Mouse (Mus musculus): Measurements from ENCODE around the gene Gprc5c. TPM values are rescaled to one million over a fixed set of nuclear protein-coding genes. Genes with fewer than 3 reads are reported as not detected.

Gene Gprc5c
- polyA plus RNA-seq, 1 experiment from 2014 or later = 2.3 TPM

DNA sequence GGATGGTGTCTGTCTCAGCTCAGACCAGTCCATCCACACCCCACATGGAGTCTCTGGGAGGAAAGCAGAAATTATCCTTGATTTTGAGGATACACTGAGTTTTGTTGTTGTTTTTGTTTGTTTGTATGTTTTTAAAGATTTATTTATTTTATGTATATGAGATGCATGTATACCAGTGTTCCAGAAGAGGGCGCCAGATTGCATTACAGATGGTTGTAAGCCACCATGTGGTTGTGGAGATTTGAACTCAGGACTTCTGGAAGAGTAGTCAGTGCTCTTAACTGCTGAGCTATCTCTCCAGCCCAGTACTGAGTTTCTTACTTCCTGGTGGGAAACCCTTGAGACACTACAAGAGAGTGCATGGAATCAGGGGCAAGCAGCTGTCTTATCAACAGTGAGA lies 41.6 kb upstream of the Gprc5c start:
- no peaks in the 10 kb centered on the region for H3K9me3 ChIP-seq (ENCODE audit: control insufficient read depth)
- H3K9ac ChIP-seq (ENCODE audit: low read depth, low read length) = no peak overlapping the region
- H3K27me3 ChIP-seq (replicated peaks; ENCODE audit: control insufficient read depth, insufficient read depth, low read length) = no peaks in the 10 kb centered on the region
- peak; percentile 46 for TF ChIP-seq CTCF (IDR thresholded peaks at IDR 0.05; ENCODE audit: low read depth)
- H3K4me2 ChIP-seq (replicated peaks; ENCODE audit: low read depth) = no peak overlapping the region
- ATAC-seq = no peak
- H3K4me1 ChIP-seq (replicated peaks; ENCODE audit: control insufficient read depth, insufficient read depth, low read length) = no peaks in the 10 kb centered on the region
- no peak overlapping the region for H3K4me3 ChIP-seq (ENCODE audit: low read depth, low read length)
- no peak overlapping the region for H3K27ac ChIP-seq (ENCODE audit: low read depth, low read length)
- WGBS = 72% methylated on average over 1 of the region's 1 CpGs
- H3K36me3 ChIP-seq (ENCODE audit: control insufficient read depth, insufficient read depth) = no peaks in the 10 kb centered on the region

DNA sequence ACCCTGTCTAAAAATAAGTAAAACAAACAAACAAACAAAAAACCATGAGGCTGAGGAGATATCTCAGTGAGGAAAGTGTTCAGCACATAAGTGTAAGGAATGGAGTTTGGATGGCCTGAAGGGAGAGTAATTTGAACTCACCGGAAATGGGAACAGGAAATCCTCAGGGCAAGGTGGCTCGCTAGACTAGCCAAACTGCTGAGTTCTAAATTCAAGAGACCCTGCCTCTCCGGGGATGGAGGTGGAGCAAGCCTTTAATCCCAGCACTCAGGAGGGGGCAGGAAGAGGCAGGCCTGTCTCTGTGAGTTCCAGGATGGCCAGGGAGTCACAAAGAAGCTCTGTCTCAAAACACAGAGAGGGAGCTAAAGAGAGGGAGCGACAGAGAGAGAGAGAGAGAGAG lies 40.6 kb upstream of the Gprc5c start:
- Histone ChIP-seq H3K4me3 (ENCODE audit: low read depth, low read length) (no peak overlapping the region), H3K4me1 (replicated peaks; ENCODE audit: control insufficient read depth, insufficient read depth, low read length) (no peaks in the 10 kb centered on the region), H3K4me2 (replicated peaks; ENCODE audit: low read depth) (no peak overlapping the region), H3K9me3 (ENCODE audit: control insufficient read depth) (no peaks in the 10 kb centered on the region), H3K27me3 (replicated peaks; ENCODE audit: control insufficient read depth, insufficient read depth, low read length) (no peaks in the 10 kb centered on the region), H3K36me3 (ENCODE audit: control insufficient read depth, insufficient read depth) (no peaks in the 10 kb centered on the region), H3K27ac (ENCODE audit: low read depth, low read length) (no peak overlapping the region), H3K9ac (ENCODE audit: low read depth, low read length) (no peak overlapping the region)
- no peak for ATAC-seq
- WGBS = 43% methylated on average over 4 of the region's 4 CpGs
- no peak for TF ChIP-seq CTCF (IDR thresholded peaks at IDR 0.05; ENCODE audit: low read depth)

DNA sequence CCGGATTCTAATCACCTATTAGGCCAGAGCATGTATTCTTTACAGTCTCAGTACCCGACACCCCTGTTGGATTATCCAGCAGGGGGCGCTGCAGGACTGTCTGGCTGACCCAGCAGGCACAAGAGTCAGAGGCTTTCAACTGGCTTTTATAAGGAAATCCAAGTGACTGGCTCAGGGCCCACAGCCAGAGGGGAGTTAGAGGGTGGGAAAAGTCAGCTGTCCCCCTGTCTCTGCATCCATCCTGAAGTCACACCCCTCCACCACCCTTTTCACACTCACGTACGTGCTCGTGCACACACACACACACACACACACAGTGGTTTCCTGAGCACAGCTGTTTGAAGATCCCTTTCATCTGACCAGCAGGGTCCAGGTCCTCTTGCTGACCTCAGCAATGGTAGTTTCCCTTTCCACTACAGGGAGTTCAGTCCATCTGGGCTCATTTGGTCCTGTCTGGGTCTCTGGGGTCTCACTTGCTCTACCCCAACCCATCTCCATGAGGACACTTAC lies 38.2 kb upstream of the Gprc5c start:
- no peaks in the 10 kb centered on the region for H3K4me1 ChIP-seq (replicated peaks; ENCODE audit: control insufficient read depth, insufficient read depth, low read length)

DNA sequence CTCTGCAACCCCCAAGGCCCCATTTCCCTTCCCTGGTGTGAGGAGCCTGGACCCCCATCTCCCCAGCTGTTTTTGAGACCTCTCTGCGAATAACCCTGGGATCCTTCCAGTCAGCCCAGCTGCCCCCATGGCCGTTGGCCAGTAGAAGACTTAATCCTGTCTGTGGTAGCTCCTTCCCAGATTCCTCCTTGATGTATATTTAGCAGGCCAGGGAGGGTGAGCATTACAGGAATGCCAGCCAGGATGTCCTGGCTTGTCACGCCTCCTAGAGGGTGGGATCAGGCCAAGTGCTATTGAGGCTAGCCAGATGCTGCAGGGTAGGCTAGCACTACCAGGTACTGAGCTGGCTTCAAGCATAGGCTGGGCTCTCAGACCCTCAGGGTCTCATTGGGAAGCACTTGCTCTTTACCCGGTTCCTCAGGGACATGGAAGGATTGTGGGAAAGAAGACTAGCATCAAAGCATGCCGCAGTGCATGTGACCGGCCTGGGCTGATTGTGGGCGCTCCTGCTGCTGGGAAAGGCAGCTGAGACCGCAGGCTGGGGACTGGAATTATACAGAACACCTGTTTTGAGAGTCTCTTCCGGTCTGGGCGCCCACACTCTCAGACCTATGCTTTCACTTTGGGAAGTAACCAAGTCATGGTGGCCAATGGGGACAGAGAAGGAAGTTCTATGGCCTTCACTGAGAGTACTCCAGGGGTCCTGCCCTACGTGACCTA lies 35.9 kb upstream of the Gprc5c start:
- WGBS = 79% methylated on average over 11 of the region's 11 CpGs

More for the DNA sequence above, 38.2 kb upstream of the Gprc5c start:
- TF ChIP-seq CTCF (IDR thresholded peaks at IDR 0.05; ENCODE audit: low read depth) = peak; percentile 97
- no peak overlapping the region for H3K9ac ChIP-seq (ENCODE audit: low read depth, low read length)
- no peak; the same call in 1 of the 2 replicates for ATAC-seq
- no peak overlapping the region for H3K27ac ChIP-seq (ENCODE audit: low read depth, low read length)
- no peaks in the 10 kb centered on the region for H3K27me3 ChIP-seq (replicated peaks; ENCODE audit: control insufficient read depth, insufficient read depth, low read length)
- WGBS = 11% methylated on average over 6 of the region's 6 CpGs
- no peak overlapping the region for H3K4me2 ChIP-seq (replicated peaks; ENCODE audit: low read depth)
- H3K36me3 ChIP-seq (ENCODE audit: control insufficient read depth, insufficient read depth) = no peaks in the 10 kb centered on the region
- H3K9me3 ChIP-seq (ENCODE audit: control insufficient read depth) = no peaks in the 10 kb centered on the region
- H3K4me3 ChIP-seq (ENCODE audit: low read depth, low read length) = no peak overlapping the region

DNA sequence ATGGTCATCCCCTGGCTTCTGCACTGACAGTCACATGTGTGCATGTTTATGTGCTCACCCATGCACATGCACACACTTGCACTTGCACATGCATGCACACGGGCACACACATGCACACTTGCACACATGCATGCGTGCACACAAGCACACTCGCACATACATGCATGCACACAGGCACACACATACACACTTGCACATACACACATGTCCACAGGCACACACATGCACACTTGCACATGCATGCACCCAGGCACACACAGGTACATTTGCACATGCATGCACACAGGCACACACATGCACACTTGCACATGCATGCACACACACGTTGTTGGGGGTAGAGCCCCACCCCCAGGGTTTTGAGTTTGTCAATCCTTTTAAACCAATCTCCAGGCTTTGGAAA lies 34.0 kb upstream of the Gprc5c start:
- Histone ChIP-seq H3K36me3 (ENCODE audit: control insufficient read depth, insufficient read depth) (no peaks in the 10 kb centered on the region), H3K9ac (ENCODE audit: low read depth, low read length) (no peak overlapping the region), H3K4me3 (ENCODE audit: low read depth, low read length) (no peak overlapping the region), H3K4me1 (replicated peaks; ENCODE audit: control insufficient read depth, insufficient read depth, low read length) (no peaks in the 10 kb centered on the region), H3K27me3 (replicated peaks; ENCODE audit: control insufficient read depth, insufficient read depth, low read length) (no peaks in the 10 kb centered on the region), H3K9me3 (ENCODE audit: control insufficient read depth) (no peaks in the 10 kb centered on the region), H3K27ac (ENCODE audit: low read depth, low read length) (no peak overlapping the region), H3K4me2 (replicated peaks; ENCODE audit: low read depth) (no peak overlapping the region)
- TF ChIP-seq CTCF (IDR thresholded peaks at IDR 0.05; ENCODE audit: low read depth) = no peak
- ATAC-seq = no peak
- 88% methylated on average over 4 of the region's 4 CpGs for WGBS

More for the DNA sequence above, 35.9 kb upstream of the Gprc5c start:
- Histone ChIP-seq H3K4me3 (ENCODE audit: low read depth, low read length) (no peak overlapping the region), H3K4me2 (replicated peaks; ENCODE audit: low read depth) (no peak overlapping the region), H3K27me3 (replicated peaks; ENCODE audit: control insufficient read depth, insufficient read depth, low read length) (no peaks in the 10 kb centered on the region), H3K27ac (ENCODE audit: low read depth, low read length) (no peak overlapping the region), H3K9me3 (ENCODE audit: control insufficient read depth) (no peaks in the 10 kb centered on the region), H3K9ac (ENCODE audit: low read depth, low read length) (no peak overlapping the region), H3K36me3 (ENCODE audit: control insufficient read depth, insufficient read depth) (no peaks in the 10 kb centered on the region), H3K4me1 (replicated peaks; ENCODE audit: control insufficient read depth, insufficient read depth, low read length) (no peaks in the 10 kb centered on the region)
- ATAC-seq = no peak
- TF ChIP-seq CTCF (IDR thresholded peaks at IDR 0.05; ENCODE audit: low read depth) = no peak

DNA sequence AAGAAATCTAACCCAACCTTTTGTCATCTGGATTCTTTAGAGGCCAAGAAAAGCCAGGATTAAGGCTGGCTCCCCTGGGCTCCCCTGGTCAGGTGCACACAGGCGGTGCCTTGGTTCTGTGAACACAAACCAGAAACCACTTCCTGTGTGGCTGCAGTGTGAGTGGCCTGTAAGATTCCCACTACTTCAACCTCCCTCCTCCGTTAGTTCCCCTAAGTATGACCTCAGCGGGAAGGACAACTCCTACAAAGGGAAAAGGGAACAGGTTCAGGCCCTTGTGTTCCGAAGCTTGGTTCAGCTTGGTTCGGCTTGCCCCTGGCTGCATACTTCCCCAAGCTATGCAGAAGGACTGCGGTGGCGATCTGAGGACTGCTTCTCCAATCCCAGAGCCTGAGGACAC lies 32.8 kb upstream of the Gprc5c start:
- Histone ChIP-seq H3K9me3 (ENCODE audit: control insufficient read depth) (no peaks in the 10 kb centered on the region), H3K4me1 (replicated peaks; ENCODE audit: control insufficient read depth, insufficient read depth, low read length) (no peaks in the 10 kb centered on the region), H3K27ac (ENCODE audit: low read depth, low read length) (no peak overlapping the region), H3K9ac (ENCODE audit: low read depth, low read length) (no peak overlapping the region), H3K27me3 (replicated peaks; ENCODE audit: control insufficient read depth, insufficient read depth, low read length) (no peaks in the 10 kb centered on the region), H3K4me2 (replicated peaks; ENCODE audit: low read depth) (no peak overlapping the region), H3K36me3 (ENCODE audit: control insufficient read depth, insufficient read depth) (no peaks in the 10 kb centered on the region), H3K4me3 (ENCODE audit: low read depth, low read length) (no peak overlapping the region)
- 89% methylated on average over 7 of the region's 7 CpGs for WGBS
- ATAC-seq = no peak
- TF ChIP-seq CTCF (IDR thresholded peaks at IDR 0.05; ENCODE audit: low read depth) = no peak
